Mouse (Mus musculus): ENCODE measurements at regions not wholly inside any gene's neighbourhood (a gene's known extent, or its start where the extent isn't known, plus 50 kb on each side); places are given as distances from the start of the nearest gene placed in this dataset.

GRCm38 (mm10) chr11:71375132-71375531 is 144.6 kb upstream of the Nlrp1b start:
- TF ChIP-seq HCFC1 (IDR thresholded peaks at IDR 0.05; ENCODE audit: borderline replicate concordance, insufficient read depth, low read length): no peak
- no peak for TF ChIP-seq ZNF384 (IDR thresholded peaks at IDR 0.05; ENCODE audit: low read depth, low read length)
- TF ChIP-seq ZC3H11A (IDR thresholded peaks at IDR 0.05; ENCODE audit: borderline replicate concordance, low read depth, low read length): no peak
- TF ChIP-seq CHD2 (IDR thresholded peaks at IDR 0.05; ENCODE audit: low read depth, low read length): no peak
- TF ChIP-seq MAFK (IDR thresholded peaks at IDR 0.05; ENCODE audit: insufficient read depth, low read depth, low read length): no peak
- Histone ChIP-seq H3K4me1 (ENCODE audit: control insufficient read depth in 2 of 2, insufficient read depth in 2 of 2, low read length in 2 of 2, poor library complexity in 1 of 2) (no peaks in the 10 kb centered on the region), H3K27ac (ENCODE audit: insufficient read depth, low read depth, low read length, poor library complexity, severe bottlenecking) (no peak overlapping the region), H3K9ac (ENCODE audit: insufficient read depth, low read depth, low read length, poor library complexity, severe bottlenecking) (no peak overlapping the region), H3K9me3 (ENCODE audit: control insufficient read depth, insufficient read depth, low read depth, low read length) (no peaks in the 10 kb centered on the region), H3K4me3 (ENCODE audit: insufficient read depth in 1 of 2, low read depth in 1 of 2, low read length in 2 of 2, poor library complexity in 1 of 2, severe bottlenecking in 1 of 2) (no peak overlapping the region), H3K36me3 (ENCODE audit: control insufficient read depth, insufficient read depth, low read length, poor library complexity, severe bottlenecking) (no peaks in the 10 kb centered on the region)
- in situ Hi-C loops (cut with MboI; ENCODE audit: low sequenced_read_pairs in 2 of 2, unreplicated experiment in 2 of 2): no loop called here
- no peak for DNase-seq (ENCODE audit: low read depth, low spot score)

DNA sequence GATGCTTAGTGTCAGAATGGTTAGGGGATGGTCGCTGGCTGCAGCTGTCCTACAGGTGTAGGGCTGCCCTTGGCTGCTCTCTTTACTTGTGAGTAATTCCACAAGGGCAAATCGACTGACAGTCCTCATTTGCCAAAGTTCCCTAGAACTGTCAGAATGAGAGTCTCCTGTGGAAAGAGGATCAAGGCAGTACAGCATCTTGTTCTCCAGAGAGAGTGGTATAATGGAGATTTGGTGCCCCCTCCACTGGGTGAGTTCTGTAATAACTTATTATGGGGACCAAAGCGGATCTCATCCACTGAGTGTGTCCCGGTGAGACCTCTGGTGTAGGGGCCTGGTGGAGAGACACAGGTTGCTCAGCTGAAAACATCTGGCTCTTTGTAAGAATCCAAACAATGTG is 157.9 kb upstream of the Nlrp1b start:
- Histone ChIP-seq H3K4me3 (ENCODE audit: insufficient read depth in 1 of 2, low read depth in 1 of 2, low read length in 2 of 2, poor library complexity in 1 of 2, severe bottlenecking in 1 of 2) (no peak overlapping the region), H3K9me3 (ENCODE audit: control insufficient read depth, insufficient read depth, low read depth, low read length) (no peaks in the 10 kb centered on the region), H3K4me1 (ENCODE audit: control insufficient read depth in 2 of 2, insufficient read depth in 2 of 2, low read length in 2 of 2, poor library complexity in 1 of 2) (no peaks in the 10 kb centered on the region), H3K36me3 (ENCODE audit: control insufficient read depth, insufficient read depth, low read length, poor library complexity, severe bottlenecking) (no peaks in the 10 kb centered on the region), H3K27ac (ENCODE audit: insufficient read depth, low read depth, low read length, poor library complexity, severe bottlenecking) (no peak overlapping the region), H3K9ac (ENCODE audit: insufficient read depth, low read depth, low read length, poor library complexity, severe bottlenecking) (no peak overlapping the region)
- in situ Hi-C loops (cut with MboI; ENCODE audit: low sequenced_read_pairs in 2 of 2, unreplicated experiment in 2 of 2): no loop called here
- no peak for DNase-seq (ENCODE audit: low read depth, low spot score)
- TF ChIP-seq ZNF384 (IDR thresholded peaks at IDR 0.05; ENCODE audit: low read depth, low read length): no peak
- TF ChIP-seq ZC3H11A (IDR thresholded peaks at IDR 0.05; ENCODE audit: borderline replicate concordance, low read depth, low read length): no peak
- TF ChIP-seq MAFK (IDR thresholded peaks at IDR 0.05; ENCODE audit: insufficient read depth, low read depth, low read length): no peak
- no peak for TF ChIP-seq HCFC1 (IDR thresholded peaks at IDR 0.05; ENCODE audit: borderline replicate concordance, insufficient read depth, low read length)
- no peak for TF ChIP-seq CHD2 (IDR thresholded peaks at IDR 0.05; ENCODE audit: low read depth, low read length)

GRCm38 (mm10) chr11:71389659-71390058 is 159.1 kb upstream of the Nlrp1b start:
- Histone ChIP-seq H3K4me1 (ENCODE audit: control insufficient read depth in 2 of 2, insufficient read depth in 2 of 2, low read length in 2 of 2, poor library complexity in 1 of 2) (no peaks in the 10 kb centered on the region), H3K27ac (ENCODE audit: insufficient read depth, low read depth, low read length, poor library complexity, severe bottlenecking) (no peak overlapping the region), H3K9me3 (ENCODE audit: control insufficient read depth, insufficient read depth, low read depth, low read length) (no peaks in the 10 kb centered on the region), H3K4me3 (ENCODE audit: insufficient read depth in 1 of 2, low read depth in 1 of 2, low read length in 2 of 2, poor library complexity in 1 of 2, severe bottlenecking in 1 of 2) (no peak overlapping the region), H3K9ac (ENCODE audit: insufficient read depth, low read depth, low read length, poor library complexity, severe bottlenecking) (no peak overlapping the region), H3K36me3 (ENCODE audit: control insufficient read depth, insufficient read depth, low read length, poor library complexity, severe bottlenecking) (no peaks in the 10 kb centered on the region)
- TF ChIP-seq CHD2 (IDR thresholded peaks at IDR 0.05; ENCODE audit: low read depth, low read length) (no peak), ZNF384 (IDR thresholded peaks at IDR 0.05; ENCODE audit: low read depth, low read length) (no peak), HCFC1 (IDR thresholded peaks at IDR 0.05; ENCODE audit: borderline replicate concordance, insufficient read depth, low read length) (no peak), ZC3H11A (IDR thresholded peaks at IDR 0.05; ENCODE audit: borderline replicate concordance, low read depth, low read length) (no peak), MAFK (IDR thresholded peaks at IDR 0.05; ENCODE audit: insufficient read depth, low read depth, low read length) (no peak)
- DNase-seq (ENCODE audit: low read depth, low spot score): peak; percentile 28
- in situ Hi-C loops (cut with MboI; ENCODE audit: low sequenced_read_pairs in 2 of 2, unreplicated experiment in 2 of 2): no loop called here

DNA sequence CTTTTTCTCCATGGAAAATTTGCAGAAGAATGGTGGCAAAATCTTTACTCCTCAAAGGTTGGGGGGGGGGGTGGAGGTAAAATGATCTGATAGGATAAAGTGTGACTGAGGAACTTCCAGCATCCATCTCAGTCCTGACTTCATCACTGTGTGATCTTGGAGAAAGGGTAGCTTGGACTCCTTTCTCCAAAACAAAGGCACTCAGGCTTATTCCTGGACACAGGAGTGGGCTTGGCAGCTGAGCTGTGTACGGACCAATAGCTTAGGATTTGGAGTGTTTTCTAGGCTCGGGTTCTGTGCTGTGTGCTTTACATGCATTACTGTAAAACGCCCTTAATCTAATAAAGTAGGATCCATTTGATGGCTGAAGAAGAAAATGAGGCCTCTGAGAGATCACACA is 159.6 kb upstream of the Nlrp1b start:
- no peak for DNase-seq (ENCODE audit: low read depth, low spot score)
- in situ Hi-C loops (cut with MboI; ENCODE audit: low sequenced_read_pairs in 2 of 2, unreplicated experiment in 2 of 2): no loop called here
- no peaks in the 10 kb centered on the region for H3K9me3 ChIP-seq (ENCODE audit: control insufficient read depth, insufficient read depth, low read depth, low read length)
- no peak overlapping the region for H3K27ac ChIP-seq (ENCODE audit: insufficient read depth, low read depth, low read length, poor library complexity, severe bottlenecking)
- no peak overlapping the region for H3K4me3 ChIP-seq (ENCODE audit: insufficient read depth in 1 of 2, low read depth in 1 of 2, low read length in 2 of 2, poor library complexity in 1 of 2, severe bottlenecking in 1 of 2)
- no peaks in the 10 kb centered on the region for H3K4me1 ChIP-seq (ENCODE audit: control insufficient read depth in 2 of 2, insufficient read depth in 2 of 2, low read length in 2 of 2, poor library complexity in 1 of 2)
- H3K36me3 ChIP-seq (ENCODE audit: control insufficient read depth, insufficient read depth, low read length, poor library complexity, severe bottlenecking): no peaks in the 10 kb centered on the region
- no peak overlapping the region for H3K9ac ChIP-seq (ENCODE audit: insufficient read depth, low read depth, low read length, poor library complexity, severe bottlenecking)
- no peak for TF ChIP-seq ZC3H11A (IDR thresholded peaks at IDR 0.05; ENCODE audit: borderline replicate concordance, low read depth, low read length)
- TF ChIP-seq ZNF384 (IDR thresholded peaks at IDR 0.05; ENCODE audit: low read depth, low read length): no peak
- TF ChIP-seq CHD2 (IDR thresholded peaks at IDR 0.05; ENCODE audit: low read depth, low read length): no peak
- no peak for TF ChIP-seq MAFK (IDR thresholded peaks at IDR 0.05; ENCODE audit: insufficient read depth, low read depth, low read length)
- no peak for TF ChIP-seq HCFC1 (IDR thresholded peaks at IDR 0.05; ENCODE audit: borderline replicate concordance, insufficient read depth, low read length)

- Histone ChIP-seq H3K4me3 (ENCODE audit: insufficient read depth in 1 of 2, low read depth in 1 of 2, low read length in 2 of 2, poor library complexity in 1 of 2, severe bottlenecking in 1 of 2) (no peak overlapping the region), H3K4me1 (ENCODE audit: control insufficient read depth in 2 of 2, insufficient read depth in 2 of 2, low read length in 2 of 2, poor library complexity in 1 of 2) (no peaks in the 10 kb centered on the region), H3K27ac (ENCODE audit: insufficient read depth, low read depth, low read length, poor library complexity, severe bottlenecking) (no peak overlapping the region), H3K9me3 (ENCODE audit: control insufficient read depth, insufficient read depth, low read depth, low read length) (no peaks in the 10 kb centered on the region), H3K36me3 (ENCODE audit: control insufficient read depth, insufficient read depth, low read length, poor library complexity, severe bottlenecking) (no peaks in the 10 kb centered on the region), H3K9ac (ENCODE audit: insufficient read depth, low read depth, low read length, poor library complexity, severe bottlenecking) (no peak overlapping the region)
- in situ Hi-C loops (cut with MboI; ENCODE audit: low sequenced_read_pairs in 2 of 2, unreplicated experiment in 2 of 2): no loop called here
- DNase-seq (ENCODE audit: low read depth, low spot score): no peak
- no peak for TF ChIP-seq CHD2 (IDR thresholded peaks at IDR 0.05; ENCODE audit: low read depth, low read length)
- TF ChIP-seq MAFK (IDR thresholded peaks at IDR 0.05; ENCODE audit: insufficient read depth, low read depth, low read length): no peak
- no peak for TF ChIP-seq ZNF384 (IDR thresholded peaks at IDR 0.05; ENCODE audit: low read depth, low read length)
- no peak for TF ChIP-seq HCFC1 (IDR thresholded peaks at IDR 0.05; ENCODE audit: borderline replicate concordance, insufficient read depth, low read length)
- TF ChIP-seq ZC3H11A (IDR thresholded peaks at IDR 0.05; ENCODE audit: borderline replicate concordance, low read depth, low read length): no peak
Measured at GRCm38 (mm10) chr11:71390616-71391015, 160.1 kb upstream of the Nlrp1b start.
